Mouse (Mus musculus): ENCODE measurements around the gene Tank. TPM values are rescaled to one million over a fixed set of nuclear protein-coding genes. Genes with fewer than 3 reads are reported as not detected.

The Tank gene
- polyA plus RNA-seq, 1 experiment from 2014 or later, result 20.4 TPM

GRCm38 (mm10) chr2:61656421-61657411, 78.3 kb downstream of the Tank start:
- ATAC-seq, result peak; percentile 67

GRCm38 (mm10) chr2:61659254-61659653, 80.9 kb downstream of the Tank start:
- Histone ChIP-seq H3K9ac (ENCODE audit: low read depth, low read length) (no peak overlapping the region), H3K27me3 (replicated peaks; ENCODE audit: control insufficient read depth, insufficient read depth, low read length) (0 out of 2 replicates have a peak, but pooled peaks cover 4% of the 10 kb centered on the region), H3K36me3 (ENCODE audit: control insufficient read depth, insufficient read depth) (no peaks in the 10 kb centered on the region), H3K9me3 (ENCODE audit: control insufficient read depth) (no peaks in the 10 kb centered on the region), H3K4me1 (replicated peaks; ENCODE audit: control insufficient read depth, insufficient read depth, low read length) (0 out of 2 replicates have a peak, but pooled peaks cover 2% of the 10 kb centered on the region), H3K4me3 (ENCODE audit: low read depth, low read length) (no peak overlapping the region), H3K27ac (ENCODE audit: low read depth, low read length) (no peak overlapping the region), H3K4me2 (replicated peaks; ENCODE audit: low read depth) (no peak overlapping the region)
- no peak for TF ChIP-seq CTCF (IDR thresholded peaks at IDR 0.05; ENCODE audit: low read depth)
- WGBS, result 85% methylated on average over 2 of the region's 2 CpGs
- no peak for ATAC-seq

More at GRCm38 (mm10) chr2:61656421-61657411, 78.3 kb downstream of the Tank start:
- 4% methylated on average over 76 of the region's 85 CpGs for WGBS
- Histone ChIP-seq H3K27ac (ENCODE audit: low read depth, low read length) (no peak overlapping the region), H3K4me2 (replicated peaks; ENCODE audit: low read depth) (peak overlapping the region; percentile 96), H3K4me1 (replicated peaks; ENCODE audit: control insufficient read depth, insufficient read depth, low read length) (0 out of 2 replicates have a peak, but pooled peaks cover 2% of the 10 kb centered on the region), H3K27me3 (replicated peaks; ENCODE audit: control insufficient read depth, insufficient read depth, low read length) (0 out of 2 replicates have a peak, but pooled peaks cover 4% of the 10 kb centered on the region), H3K4me3 (ENCODE audit: low read depth, low read length) (peak overlapping the region; percentile 55), H3K36me3 (ENCODE audit: control insufficient read depth, insufficient read depth) (no peaks in the 10 kb centered on the region), H3K9me3 (ENCODE audit: control insufficient read depth) (no peaks in the 10 kb centered on the region), H3K9ac (ENCODE audit: low read depth, low read length) (peak overlapping the region; percentile 37; the same call in 1 of the 2 replicates)
- no peak for TF ChIP-seq CTCF (IDR thresholded peaks at IDR 0.05; ENCODE audit: low read depth)

GRCm38 (mm10) chr2:61662833-61663232, 84.4 kb downstream of the Tank start:
- no peak for TF ChIP-seq CTCF (IDR thresholded peaks at IDR 0.05; ENCODE audit: low read depth)
- 69% methylated on average over 10 of the region's 10 CpGs for WGBS
- Histone ChIP-seq H3K36me3 (ENCODE audit: control insufficient read depth, insufficient read depth) (no peaks in the 10 kb centered on the region), H3K9ac (ENCODE audit: low read depth, low read length) (no peak overlapping the region), H3K27ac (ENCODE audit: low read depth, low read length) (no peak overlapping the region), H3K4me1 (replicated peaks; ENCODE audit: control insufficient read depth, insufficient read depth, low read length) (no peaks in the 10 kb centered on the region), H3K27me3 (replicated peaks; ENCODE audit: control insufficient read depth, insufficient read depth, low read length) (no peaks in the 10 kb centered on the region), H3K9me3 (ENCODE audit: control insufficient read depth) (no peaks in the 10 kb centered on the region), H3K4me3 (ENCODE audit: low read depth, low read length) (no peak overlapping the region), H3K4me2 (replicated peaks; ENCODE audit: low read depth) (no peak overlapping the region)
- ATAC-seq, result no peak

- no peak overlapping the region for H3K4me2 ChIP-seq (replicated peaks; ENCODE audit: low read depth)
- H3K4me3 ChIP-seq (ENCODE audit: low read depth, low read length), result no peak overlapping the region
- H3K36me3 ChIP-seq (ENCODE audit: control insufficient read depth, insufficient read depth), result no peaks in the 10 kb centered on the region
- H3K27me3 ChIP-seq (replicated peaks; ENCODE audit: control insufficient read depth, insufficient read depth, low read length), result no peaks in the 10 kb centered on the region
- no peak overlapping the region for H3K27ac ChIP-seq (ENCODE audit: low read depth, low read length)
- H3K9ac ChIP-seq (ENCODE audit: low read depth, low read length), result no peak overlapping the region
- no peaks in the 10 kb centered on the region for H3K4me1 ChIP-seq (replicated peaks; ENCODE audit: control insufficient read depth, insufficient read depth, low read length)
- no peaks in the 10 kb centered on the region for H3K9me3 ChIP-seq (ENCODE audit: control insufficient read depth)
- ATAC-seq, result no peak
- TF ChIP-seq CTCF (IDR thresholded peaks at IDR 0.05; ENCODE audit: low read depth), result no peak
- 62% methylated on average over 10 of the region's 10 CpGs for whole genome bisulfite sequencing
Observed at GRCm38 (mm10) chr2:61663573-61664241, 85.3 kb downstream of the Tank start.

- no peak for ATAC-seq
- Histone ChIP-seq H3K9me3 (ENCODE audit: control insufficient read depth) (no peaks in the 10 kb centered on the region), H3K4me2 (replicated peaks; ENCODE audit: low read depth) (no peak overlapping the region), H3K9ac (ENCODE audit: low read depth, low read length) (no peak overlapping the region), H3K27ac (ENCODE audit: low read depth, low read length) (no peak overlapping the region), H3K27me3 (replicated peaks; ENCODE audit: control insufficient read depth, insufficient read depth, low read length) (no peaks in the 10 kb centered on the region), H3K36me3 (ENCODE audit: control insufficient read depth, insufficient read depth) (no peaks in the 10 kb centered on the region), H3K4me3 (ENCODE audit: low read depth, low read length) (no peak overlapping the region), H3K4me1 (replicated peaks; ENCODE audit: control insufficient read depth, insufficient read depth, low read length) (no peaks in the 10 kb centered on the region)
- TF ChIP-seq CTCF (IDR thresholded peaks at IDR 0.05; ENCODE audit: low read depth), result no peak
- whole genome bisulfite sequencing, result 84% methylated on average over 7 of the region's 7 CpGs
Observed at GRCm38 (mm10) chr2:61667420-61667819, 89.0 kb downstream of the Tank start.

- no peak for ATAC-seq
- H3K27me3 ChIP-seq (replicated peaks; ENCODE audit: control insufficient read depth, insufficient read depth, low read length), result no peaks in the 10 kb centered on the region
- no peak overlapping the region for H3K9ac ChIP-seq (ENCODE audit: low read depth, low read length)
- no peaks in the 10 kb centered on the region for H3K4me1 ChIP-seq (replicated peaks; ENCODE audit: control insufficient read depth, insufficient read depth, low read length)
- no peaks in the 10 kb centered on the region for H3K9me3 ChIP-seq (ENCODE audit: control insufficient read depth)
- H3K27ac ChIP-seq (ENCODE audit: low read depth, low read length), result no peak overlapping the region
- H3K36me3 ChIP-seq (ENCODE audit: control insufficient read depth, insufficient read depth), result no peaks in the 10 kb centered on the region
- no peak overlapping the region for H3K4me3 ChIP-seq (ENCODE audit: low read depth, low read length)
- 29% methylated on average over 4 of the region's 4 CpGs for WGBS
- TF ChIP-seq CTCF (IDR thresholded peaks at IDR 0.05; ENCODE audit: low read depth), result peak; percentile 79
- H3K4me2 ChIP-seq (replicated peaks; ENCODE audit: low read depth), result no peak overlapping the region
Observed at GRCm38 (mm10) chr2:61668260-61668659, 89.9 kb downstream of the Tank start.
